Mouse (Mus musculus) embryo, embryonic 11 days (tissue): ENCODE measurements around the gene Arl16.

ENCODE experiments used
- DNase-seq: peaks from one replicate; pipeline ENCODE4 v3.0.0-alpha.2; 2015

Gene Arl16

GRCm38 (mm10) chr11:120444106-120444505, 23.3 kb downstream of the Arl16 start:
- DNase-seq = no peak

- DNase-seq = no peak
Measured at GRCm38 (mm10) chr11:120442765-120443280, 24.6 kb downstream of the Arl16 start.

GRCm38 (mm10) chr11:120442344-120442743, 25.1 kb downstream of the Arl16 start, which contains the start of gene Tspan10:
TSS of gene Tspan10 (plus strand) at chr11:120442644.
- no peak for DNase-seq

GRCm38 (mm10) chr11:120437857-120438385, 29.5 kb downstream of the Arl16 start:
- DNase-seq = no peak

- DNase-seq = peak; percentile 95
Measured at GRCm38 (mm10) chr11:120437152-120437856, 30.1 kb downstream of the Arl16 start, which contains the start of gene Nploc4. TSS of gene Nploc4 (minus strand) at chr11:120437708.

GRCm38 (mm10) chr11:120426727-120427126, 40.7 kb downstream of the Arl16 start:
- no peak for DNase-seq

- peak; percentile 79 for DNase-seq
Measured at GRCm38 (mm10) chr11:120423569-120424295, 43.7 kb downstream of the Arl16 start.

GRCm38 (mm10) chr11:120422651-120423568, 44.5 kb downstream of the Arl16 start:
- no peak for DNase-seq

GRCm38 (mm10) chr11:120418592-120418991, 48.8 kb downstream of the Arl16 start:
- no peak for DNase-seq

- no peak for DNase-seq
Measured at GRCm38 (mm10) chr11:120417852-120418251, 49.6 kb downstream of the Arl16 start.
